Mouse (Mus musculus) testis, adult 2 months (tissue): ENCODE results near the gene Cecr2. TPM values are rescaled to one million over a fixed set of nuclear protein-coding genes. Genes with fewer than 3 reads are reported as not detected.

Source experiments
- H3K27ac ChIP-seq: fragments of 200-500 bp; 2 replicates; pipeline ENCODE4 v1.5.1; 2012; ENCODE audit warnings: low read depth, low read length; ENCODE audit not compliant: control insufficient read depth, insufficient read depth
- H3K27me3 ChIP-seq: fragments of 200-500 bp; 2 replicates; pipeline ENCODE4 v1.6.1; 2012; ENCODE audit warnings: mild to moderate bottlenecking, low read length, moderate library complexity; ENCODE audit not compliant: control insufficient read depth, insufficient read depth
- H3K36me3 ChIP-seq: fragments of 200-500 bp; 2 replicates; pipeline ENCODE4 v1.6.1; 2012; ENCODE audit warnings: mild to moderate bottlenecking, low read length; ENCODE audit not compliant: control insufficient read depth, insufficient read depth
- H3K4me1 ChIP-seq: fragments of 200-500 bp; 2 replicates; pipeline ENCODE4 v1.6.1; 2012; ENCODE audit warnings: low read length; ENCODE audit not compliant: control insufficient read depth, insufficient read depth
- H3K4me3 ChIP-seq: fragments of 200-500 bp; 2 replicates; pipeline ENCODE4 v1.5.1; 2012; ENCODE audit warnings: low read depth, mild to moderate bottlenecking, low read length, moderate library complexity, mixed read lengths; ENCODE audit not compliant: control insufficient read depth
- CTCF ChIP-seq: fragments of 200-500 bp; IDR thresholded peaks from 2 replicates; pipeline ENCODE4 v1.5.1; 2012; ENCODE audit warnings: low read depth, mild to moderate bottlenecking, inconsistent platforms, low read length, moderate library complexity; ENCODE audit not compliant: control insufficient read depth, insufficient read depth, insufficient replicate concordance
- POLR2A ChIP-seq: fragments of 200-500 bp; IDR thresholded peaks from 2 replicates; pipeline ENCODE4 v1.6.1; 2012; ENCODE audit warnings: low read depth, mild to moderate bottlenecking, inconsistent platforms, low read length, moderate library complexity; ENCODE audit not compliant: control insufficient read depth
- polyA plus RNA-seq: library from polyadenylated mRNA; depleted of rRNA; stranded (reverse); fragments of >200 nt; gene quantifications from 2 replicates; pipeline ENCODE4 v1.2.3, GENCODE M21; 2012

Cecr2 gene
- polyA plus RNA-seq, 1 experiment: 16.8 TPM

DNA sequence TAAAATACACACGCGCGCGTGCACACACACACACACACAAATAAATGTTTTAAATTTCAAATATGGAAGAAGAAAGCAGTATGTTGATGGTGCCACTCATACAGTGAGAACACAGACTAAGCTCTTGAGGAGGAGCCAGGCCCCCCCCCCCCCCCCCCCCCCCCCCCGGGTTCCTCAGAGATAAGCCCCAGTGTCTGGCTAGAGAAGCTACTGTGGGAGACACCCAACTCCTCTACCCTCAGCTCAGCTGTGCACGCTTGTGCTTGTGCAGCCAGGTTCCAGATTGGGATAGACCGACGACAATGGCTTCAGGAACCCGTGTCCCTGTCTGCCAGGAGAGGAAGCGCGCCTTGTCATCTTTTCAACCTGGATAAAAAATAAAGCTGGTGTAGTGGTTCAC is 124.0 kb downstream of the Cecr2 start:
- Histone ChIP-seq H3K4me3 (no peak overlapping the region), H3K27me3 (no peaks in the 10 kb centered on the region), H3K36me3 (no peaks in the 10 kb centered on the region; the same call in 1 of the 2 replicates), H3K4me1 (peaks cover 4% of the 10 kb centered on the region; the same call in 1 of the 2 replicates), H3K27ac (no peak overlapping the region)
- TF ChIP-seq CTCF: no peak
- no peak for TF ChIP-seq POLR2A

DNA sequence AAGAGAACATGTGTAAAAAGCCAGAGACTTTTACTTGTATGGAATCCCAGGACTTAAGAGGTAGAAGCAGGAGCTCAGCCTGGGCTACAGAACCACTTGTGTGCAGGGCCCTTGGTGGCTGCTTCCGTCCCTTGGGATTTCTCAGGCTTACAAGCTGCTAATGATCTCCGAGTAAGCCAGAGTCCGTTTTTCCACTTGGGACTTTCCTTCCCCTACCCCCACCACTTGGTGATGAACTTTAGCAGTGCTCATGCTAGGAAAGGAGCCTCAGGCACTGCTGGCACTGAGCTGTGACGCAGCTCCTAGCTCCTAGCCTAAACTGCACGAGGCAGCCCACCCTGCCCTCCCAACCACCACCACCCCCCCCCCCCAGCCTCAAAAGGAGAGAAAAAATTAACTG is 124.5 kb downstream of the Cecr2 start:
- peaks cover 2% of the 10 kb centered on the region; the same call in 1 of the 2 replicates for H3K4me1 ChIP-seq

DNA sequence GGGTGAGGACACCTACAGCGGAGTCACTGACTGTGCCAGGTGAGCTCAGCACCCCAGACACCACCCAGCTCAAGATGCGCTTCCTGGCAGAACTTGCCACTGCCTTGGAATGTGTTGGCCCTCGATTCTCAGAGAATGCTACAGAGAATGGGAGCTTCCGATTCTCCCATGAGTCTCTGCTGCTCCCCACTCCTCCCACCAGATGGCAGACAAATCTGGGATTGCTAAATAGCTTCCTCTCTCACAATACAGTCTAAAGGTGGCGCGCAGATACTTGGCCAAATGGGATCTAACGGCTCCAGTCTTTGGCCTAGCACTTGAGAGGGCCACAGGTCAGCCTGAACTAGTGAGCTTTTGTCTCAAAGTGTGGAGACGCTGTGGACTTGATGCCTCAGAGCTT is 126.8 kb downstream of the Cecr2 start:
- Histone ChIP-seq H3K27me3 (no peaks in the 10 kb centered on the region), H3K27ac (no peak overlapping the region), H3K4me3 (no peak overlapping the region), H3K36me3 (no peaks in the 10 kb centered on the region; the same call in none of the 2 replicates), H3K4me1 (no peaks in the 10 kb centered on the region)
- no peak for TF ChIP-seq CTCF
- TF ChIP-seq POLR2A: no peak

More for the DNA sequence above, 124.5 kb downstream of the Cecr2 start:
- H3K27ac ChIP-seq: no peak overlapping the region
- no peak overlapping the region for H3K4me3 ChIP-seq
- H3K36me3 ChIP-seq: no peaks in the 10 kb centered on the region; the same call in 1 of the 2 replicates
- no peaks in the 10 kb centered on the region for H3K27me3 ChIP-seq
- TF ChIP-seq POLR2A (no peak), CTCF (no peak)

DNA sequence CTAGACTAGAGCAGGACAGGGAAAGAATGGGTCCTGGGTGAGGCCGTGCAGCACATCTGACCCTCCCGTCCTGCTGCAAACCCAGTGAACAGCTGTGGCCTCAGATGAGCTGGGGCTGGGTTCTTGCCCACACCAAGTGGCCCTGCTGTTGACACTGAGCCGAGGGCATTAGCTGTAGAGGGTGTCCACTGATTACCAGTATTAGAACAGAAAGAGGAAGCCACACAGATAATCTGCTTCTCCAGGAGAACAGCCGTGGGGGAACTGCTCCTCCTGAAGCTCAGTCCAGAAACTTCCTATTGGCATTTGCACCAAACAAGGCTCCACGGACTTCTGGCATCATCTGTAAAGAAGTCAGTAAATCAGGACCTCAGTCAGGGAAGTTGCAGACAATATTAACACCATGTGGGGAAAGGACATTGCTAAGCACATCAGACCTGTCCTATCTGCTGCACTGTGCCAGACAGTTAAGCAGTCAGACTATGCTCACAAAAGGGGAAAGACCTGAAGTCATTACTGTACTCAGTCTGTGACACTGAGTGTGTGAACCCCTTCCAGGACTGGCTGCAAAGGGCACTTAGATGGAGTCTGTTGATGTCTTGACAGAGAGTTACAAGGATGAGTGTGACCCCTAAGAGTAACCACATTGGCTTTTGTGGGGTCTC is 129.4 kb downstream of the Cecr2 start:
- Histone ChIP-seq H3K4me3 (no peak overlapping the region), H3K36me3 (no peaks in the 10 kb centered on the region; the same call in none of the 2 replicates), H3K27me3 (no peaks in the 10 kb centered on the region), H3K27ac (no peak overlapping the region), H3K4me1 (no peaks in the 10 kb centered on the region)
- TF ChIP-seq POLR2A (no peak), CTCF (no peak)

DNA sequence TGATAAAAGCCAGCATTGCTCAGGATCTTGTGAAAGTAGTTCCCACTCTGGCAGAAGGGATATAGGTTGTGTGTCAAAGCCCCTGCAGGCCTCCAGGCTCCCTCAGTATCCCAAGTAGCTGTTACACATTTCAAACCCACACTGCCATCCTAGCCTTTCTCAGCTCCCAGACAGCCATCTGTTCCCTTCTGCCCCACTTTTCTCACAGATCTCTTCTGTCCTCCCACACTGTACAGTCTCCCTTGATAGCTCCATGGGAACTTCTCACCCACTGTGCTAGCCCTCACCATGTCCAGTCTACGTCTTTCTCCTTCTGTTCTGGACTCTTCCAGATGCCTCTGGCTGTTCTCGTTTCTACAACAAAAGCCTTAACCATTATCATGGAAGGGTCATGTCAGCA is 129.9 kb downstream of the Cecr2 start:
- no peaks in the 10 kb centered on the region; the same call in none of the 2 replicates for H3K36me3 ChIP-seq
- TF ChIP-seq POLR2A: no peak
- TF ChIP-seq CTCF: no peak
- no peak overlapping the region for H3K4me3 ChIP-seq
- no peaks in the 10 kb centered on the region for H3K27me3 ChIP-seq
- H3K27ac ChIP-seq: no peak overlapping the region
- no peaks in the 10 kb centered on the region for H3K4me1 ChIP-seq

DNA sequence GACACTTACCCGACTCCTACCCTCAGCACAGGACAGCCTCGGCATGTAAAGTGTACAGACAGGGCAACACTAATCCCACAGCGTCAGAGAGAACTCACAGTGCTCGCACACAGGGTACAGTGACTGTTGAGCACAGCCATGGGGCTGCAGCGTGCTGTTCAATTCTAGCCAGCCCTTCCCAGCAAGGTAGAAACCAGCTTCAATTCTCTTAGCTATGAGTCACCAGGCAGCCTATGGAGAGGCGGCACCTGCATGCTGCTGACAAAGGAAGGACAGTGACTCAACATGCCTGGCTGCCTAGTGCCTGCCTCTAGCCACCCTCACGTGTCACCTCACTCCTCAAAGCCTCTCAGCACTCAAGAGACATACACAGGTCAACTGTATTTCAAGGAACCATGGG is 131.8 kb downstream of the Cecr2 start:
- no peak overlapping the region for H3K4me3 ChIP-seq
- TF ChIP-seq POLR2A (no peak), CTCF (no peak)
- H3K27ac ChIP-seq: no peak overlapping the region
- H3K36me3 ChIP-seq: no peaks in the 10 kb centered on the region; the same call in none of the 2 replicates
- no peaks in the 10 kb centered on the region for H3K27me3 ChIP-seq
- no peaks in the 10 kb centered on the region for H3K4me1 ChIP-seq

DNA sequence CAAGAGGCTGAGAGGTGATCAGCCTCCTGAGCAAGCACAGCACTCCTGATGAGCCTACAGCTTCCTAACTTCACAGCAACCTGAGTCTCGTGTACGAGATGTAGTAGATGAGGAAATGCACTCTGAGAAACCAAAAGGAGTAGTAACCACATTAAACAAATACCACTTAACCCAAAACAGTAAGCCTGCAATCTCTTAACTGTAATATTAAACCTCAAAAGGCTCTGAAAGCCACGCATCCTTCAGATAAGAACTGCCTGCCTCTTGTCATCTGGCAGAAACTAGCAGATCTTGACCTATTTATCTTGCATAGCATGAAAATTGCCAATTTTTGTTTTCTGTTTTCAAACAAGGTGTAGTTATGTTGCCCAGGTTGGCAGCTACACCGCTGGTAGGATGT is 132.7 kb downstream of the Cecr2 start:
- Histone ChIP-seq H3K27ac (no peak overlapping the region), H3K36me3 (no peaks in the 10 kb centered on the region; the same call in none of the 2 replicates), H3K27me3 (no peaks in the 10 kb centered on the region), H3K4me3 (no peak overlapping the region), H3K4me1 (no peaks in the 10 kb centered on the region)
- TF ChIP-seq CTCF (no peak), POLR2A (no peak)

DNA sequence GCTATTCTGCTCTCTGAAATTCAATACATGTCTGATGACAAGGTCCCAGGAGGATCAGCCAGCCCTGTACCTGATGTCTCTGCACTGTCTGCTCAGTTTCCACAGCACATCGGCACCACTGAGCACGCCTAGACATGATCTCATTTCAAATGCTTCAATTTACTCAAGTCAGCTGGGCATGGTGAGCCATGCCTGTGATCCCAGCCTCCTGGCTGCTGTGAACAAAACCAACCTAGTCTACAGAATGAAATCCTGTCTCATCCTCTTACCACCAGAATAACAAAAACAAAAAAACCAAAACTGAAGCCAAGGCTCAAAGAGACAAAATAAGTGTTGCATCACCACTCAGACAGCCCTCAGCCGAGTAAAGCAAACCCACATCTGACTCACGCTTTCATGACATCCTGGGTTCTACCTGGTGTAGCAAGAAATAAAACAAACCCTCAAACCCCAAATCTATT is 133.4 kb downstream of the Cecr2 start:
- Histone ChIP-seq H3K27ac (no peak overlapping the region), H3K4me3 (no peak overlapping the region), H3K4me1 (no peaks in the 10 kb centered on the region), H3K36me3 (no peaks in the 10 kb centered on the region; the same call in none of the 2 replicates), H3K27me3 (no peaks in the 10 kb centered on the region)
- TF ChIP-seq POLR2A: no peak
- no peak for TF ChIP-seq CTCF
